Mouse (Mus musculus) liver, postnatal 0 days (tissue): ENCODE results near the gene Dnajb12.

Experiments used
- CTCF ChIP-seq: sonication (generic); IDR thresholded peaks from 2 replicates; pipeline ENCODE4 v1.5.1; 2016; ENCODE audit warnings: antibody characterized with exemption, low read depth
- EP300 ChIP-seq: IDR thresholded peaks from 2 replicates; pipeline ENCODE4 v1.6.1; 2016; ENCODE audit warnings: antibody characterized with exemption, low read depth, mild to moderate bottlenecking

GRCm38 (mm10) chr10:59901986-59902605 is 22.7 kb downstream of the Dnajb12 start:
- no peak for TF ChIP-seq CTCF
- TF ChIP-seq EP300: no peak
